Mouse (Mus musculus): ENCODE measurements at regions not wholly inside any gene's neighbourhood (a gene's known extent, or its start where the extent isn't known, plus 50 kb on each side); places are given as distances from the start of the nearest gene placed in this dataset.
"Not testable (repeated sequence)": the region's sequence is repeated elsewhere in the genome, so short reads cannot be mapped to it uniquely, and the experiment has no call there.

- DNase-seq (ENCODE audit: low read depth, low spot score) = no peak
Observed at GRCm38 (mm10) chr10:3192291-3192690, 75.3 kb downstream of the H60c start.

DNA sequence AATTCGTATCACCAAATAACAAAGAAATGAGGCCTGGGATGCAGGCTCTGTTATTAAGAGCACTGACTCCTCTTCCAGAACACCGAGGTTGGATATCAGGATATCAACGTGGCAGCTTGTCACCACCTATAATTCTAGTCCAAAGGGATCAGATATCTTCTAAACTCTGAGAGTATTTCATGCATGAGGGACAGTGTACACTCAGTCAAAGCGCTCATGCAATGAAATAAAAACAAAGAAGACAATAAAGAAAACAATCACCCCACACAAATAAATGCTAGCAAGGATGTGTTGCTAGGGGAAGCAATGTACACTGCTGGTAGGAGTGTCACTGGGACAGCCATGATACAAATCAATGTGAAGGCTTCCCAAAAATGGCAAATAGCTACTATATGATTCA lies 79.2 kb downstream of the H60c start:
- no peak for DNase-seq (ENCODE audit: low read depth, low spot score)

- DNase-seq (ENCODE audit: low read depth, low spot score) = no peak
Observed at GRCm38 (mm10) chr10:3180103-3180502, 87.5 kb downstream of the H60c start.

DNA sequence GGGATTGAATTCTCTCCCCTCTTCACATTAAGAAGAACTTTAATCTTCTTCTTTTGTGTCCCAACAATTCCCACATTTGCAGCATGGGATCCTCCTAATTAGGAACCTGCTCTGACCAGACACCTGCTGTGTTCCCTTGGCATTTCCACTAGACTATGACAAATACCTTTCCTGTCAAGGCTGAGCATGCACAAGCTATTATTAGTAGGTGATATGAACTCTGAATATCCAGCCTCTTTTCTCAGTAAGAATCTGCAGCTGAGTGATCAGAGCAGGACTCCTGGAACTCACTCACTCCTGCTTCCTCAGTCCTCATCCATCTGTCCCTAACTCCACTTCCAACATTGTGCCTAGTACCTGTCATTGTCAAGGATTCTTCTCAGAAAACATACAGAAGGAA lies 94.0 kb downstream of the H60c start:
- no peak for DNase-seq (ENCODE audit: low read depth, low spot score)

GRCm38 (mm10) chr10:3172927-3173326 lies 94.6 kb downstream of the H60c start:
- peak; percentile 89 for DNase-seq (ENCODE audit: low read depth, low spot score)

DNA sequence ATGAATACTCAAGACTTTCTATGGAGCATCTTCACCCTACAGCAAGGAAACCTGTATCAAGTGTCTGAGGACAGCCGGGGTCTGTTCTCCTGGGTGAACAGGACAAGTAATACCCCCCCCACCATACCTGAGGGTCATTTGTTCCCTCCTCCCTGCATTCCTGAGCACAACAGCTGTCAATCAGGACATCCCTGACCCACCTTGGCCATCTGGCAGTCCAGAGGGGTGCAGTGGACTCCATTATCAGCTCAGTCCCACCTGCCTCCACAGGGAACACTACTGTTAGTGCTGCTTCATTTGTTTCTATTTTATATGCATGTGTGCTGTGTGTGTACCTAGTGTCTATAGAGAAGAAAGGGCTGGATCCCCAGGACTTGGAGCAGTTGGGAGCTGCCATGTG lies 95.3 kb downstream of the H60c start:
- peak; percentile 14 for DNase-seq (ENCODE audit: low read depth, low spot score)

DNA sequence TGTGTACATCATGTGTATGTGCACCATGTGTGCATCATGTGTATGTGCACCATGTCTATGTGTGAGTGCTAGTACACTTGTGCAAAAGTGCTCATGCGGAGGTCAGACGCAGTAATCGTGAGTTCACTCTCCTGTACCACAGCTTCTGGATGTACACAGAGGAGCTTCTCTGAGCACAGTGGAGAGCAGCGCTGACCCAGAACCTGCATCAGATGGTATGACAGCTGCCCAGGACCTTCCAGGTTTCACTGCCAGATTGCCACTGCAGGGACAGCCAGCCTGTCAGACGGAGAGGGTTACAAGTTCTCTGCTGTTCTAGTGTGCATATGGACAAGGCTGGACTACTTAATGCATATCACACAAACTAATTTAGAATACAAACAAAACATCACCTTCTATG lies 96.2 kb downstream of the H60c start:
- no peak for DNase-seq (ENCODE audit: low read depth, low spot score)

GRCm38 (mm10) chr10:3155542-3155941 lies 112.0 kb downstream of the H60c start:
- DNase-seq (ENCODE audit: low read depth, low spot score) = no peak

- DNase-seq (ENCODE audit: low read depth, low spot score) = no peak
Observed at GRCm38 (mm10) chr10:3148171-3148570, 119.4 kb downstream of the H60c start.

- no peak for DNase-seq (ENCODE audit: low read depth, low spot score)
Observed at GRCm38 (mm10) chr10:3139306-3139705, 128.3 kb downstream of the H60c start.

GRCm38 (mm10) chr10:3127491-3127890 lies 140.1 kb downstream of the H60c start:
- no peak for DNase-seq (ENCODE audit: low read depth, low spot score)

DNA sequence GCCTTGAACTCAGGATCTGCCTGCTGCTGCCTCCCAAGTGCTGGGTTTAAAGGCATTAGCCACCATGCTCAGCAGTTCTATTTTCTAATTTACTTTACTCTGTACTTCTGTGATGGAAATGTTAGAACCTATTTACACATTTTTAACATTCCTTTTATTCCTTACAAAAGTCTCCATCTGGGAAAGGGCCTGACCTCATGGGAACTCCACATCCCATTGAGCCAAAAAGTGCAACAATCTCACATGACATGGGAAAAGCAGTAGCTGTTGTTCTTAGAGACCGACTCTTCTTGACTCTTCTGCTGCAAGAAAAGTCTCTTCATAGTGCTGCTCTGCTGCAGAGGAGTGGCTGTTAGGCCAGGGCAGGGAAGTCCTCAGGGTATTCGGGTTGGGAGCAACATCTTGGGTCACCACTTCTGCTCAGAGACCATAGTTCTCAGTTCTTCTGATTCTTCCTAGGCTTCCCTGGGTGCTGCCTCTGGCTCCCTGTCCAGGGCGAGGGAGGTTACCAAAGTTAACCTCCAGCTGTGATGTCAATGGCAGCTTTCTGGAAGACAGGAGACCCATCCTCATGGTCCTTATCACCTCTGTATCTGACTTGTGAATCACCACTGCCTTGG lies 150.0 kb downstream of the H60c start:
- DNase-seq (ENCODE audit: low read depth, low spot score) = peak; percentile 10

DNA sequence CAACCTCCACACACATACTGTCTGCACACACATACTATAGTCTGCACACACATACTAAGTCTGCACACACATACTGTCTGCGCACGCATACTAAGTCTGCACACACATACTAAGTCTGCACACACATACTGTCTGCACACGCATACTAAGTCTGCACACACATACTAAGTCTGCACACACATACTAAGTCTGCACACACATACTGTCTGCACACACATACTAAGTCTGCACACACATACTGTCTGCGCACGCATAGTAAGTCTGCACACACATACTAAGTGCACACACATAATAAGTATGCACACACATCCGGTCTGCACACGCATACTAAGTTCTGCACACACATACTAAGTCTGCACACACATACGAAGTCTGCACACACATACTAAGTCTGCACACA lies 153.2 kb downstream of the H60c start:
- not testable (repeated sequence) for DNase-seq (ENCODE audit: low read depth, low spot score)

DNA sequence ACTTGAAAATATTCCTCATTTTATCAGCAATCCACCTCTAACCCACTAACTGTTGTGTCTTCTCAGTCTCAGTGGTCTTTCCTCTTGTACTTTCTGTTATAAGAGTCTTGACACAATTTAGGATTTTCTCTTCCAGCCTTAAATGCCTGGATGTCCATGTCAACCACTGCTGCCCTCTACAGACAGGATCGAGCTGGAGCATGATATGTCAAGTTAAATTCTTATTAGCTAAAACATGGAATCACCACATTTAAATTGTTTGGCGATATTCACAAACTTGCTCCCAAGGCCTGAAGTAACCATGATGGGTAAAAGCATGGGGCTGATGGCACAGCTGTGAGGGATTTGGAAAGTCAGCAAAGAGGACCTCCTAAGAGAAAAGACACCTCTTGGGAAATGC lies 159.6 kb downstream of the H60c start:
- peak; percentile 60 for DNase-seq (ENCODE audit: low read depth, low spot score)
